Comparison of ENCODE assay signal across 8 mouse cellular contexts in the genomic region with DNA sequence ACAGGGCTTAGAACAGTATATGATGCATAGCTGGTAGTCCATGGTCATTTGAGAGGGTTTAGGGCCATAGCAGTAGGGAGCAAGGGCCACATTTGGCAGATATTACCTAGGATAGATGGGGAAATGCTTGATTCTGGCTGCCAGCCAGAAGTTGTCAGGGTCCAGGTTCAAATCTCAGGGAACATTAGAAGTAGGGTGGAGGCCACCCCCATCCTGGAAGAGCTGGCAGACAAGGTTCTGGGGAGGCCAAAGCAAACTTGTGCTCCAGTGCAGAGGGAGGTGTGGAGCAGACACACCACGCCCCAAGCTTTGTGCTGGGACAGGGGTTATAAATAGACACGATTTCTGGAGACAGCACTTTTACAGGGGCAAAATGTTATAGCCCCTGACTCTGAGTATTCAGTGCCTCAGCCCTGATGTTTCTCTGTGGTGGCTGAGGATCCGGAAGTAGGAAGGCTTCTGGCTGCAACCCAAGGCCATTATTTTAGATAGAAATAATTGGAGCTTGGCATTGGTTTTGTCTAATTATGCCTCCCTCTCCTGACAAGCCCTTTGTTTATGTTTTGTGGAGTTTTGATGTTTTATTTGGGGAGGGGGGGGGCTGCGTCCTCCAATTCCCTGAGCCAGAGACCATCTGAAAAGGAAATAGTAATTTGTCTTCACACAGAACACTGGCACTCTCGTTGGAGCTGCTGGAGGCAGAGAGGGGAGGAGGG.
DNase-seq lines count a peak whose midpoint lies in the region; ATAC-seq lines count a peak whose summit lies in the region.
"Had no signal": no experiment of that assay in that cellular context is flagged by ENCODE, and none has a peak within 500 bp of the region (broad histone marks: within the 10 kb centered on the region; RNA-seq: fewer than 3 reads in every experiment).

No protein-coding gene starts in this region.

- H3K4me2 ChIP-seq in liver, embryonic 12.5 days = no peak overlapping the region
- no peak overlapping the region for H3K4me2 ChIP-seq in liver, embryonic 11.5 days
- H3K4me2 ChIP-seq in forebrain, embryonic 16.5 days (ENCODE audit: low read length) = peak overlapping the region; percentile 60
- peak overlapping the region; percentile 51 for H3K4me2 ChIP-seq in hindbrain, embryonic 14.5 days (replicated peaks)
- peak overlapping the region; percentile 45 for H3K4me2 ChIP-seq in neural tube, embryonic 12.5 days (replicated peaks)
- H3K4me2 ChIP-seq: liver, embryonic 15.5 days had no signal

- intact Hi-C loops in left cerebral cortex, postnatal 25 days (cut with DNase I) = loop anchor here (2.0 kb wide), 2 partner anchors 22 to 30 kb away; no protein-coding TSS in a partner anchor

- no peak overlapping the region for H3K27ac ChIP-seq in liver, embryonic 12.5 days
- H3K27ac ChIP-seq in liver, embryonic 11.5 days (ENCODE audit: low read depth, low read length) = no peak overlapping the region
- peak overlapping the region; percentile 92 for H3K27ac ChIP-seq in forebrain, embryonic 16.5 days (ENCODE audit: low read length)
- H3K27ac ChIP-seq in hindbrain, embryonic 14.5 days = peak overlapping the region; percentile 79
- H3K27ac ChIP-seq in neural tube, embryonic 12.5 days = 0 out of 2 replicates have a peak overlapping the region, but pooled peaks have one; percentile 37
- H3K27ac ChIP-seq: liver, embryonic 15.5 days had no signal

- no peaks in the 10 kb centered on the region for H3K9me3 ChIP-seq in liver, embryonic 12.5 days (replicated peaks)
- H3K9me3 ChIP-seq in liver, embryonic 11.5 days (ENCODE audit: control insufficient read depth, low read length) = no peaks in the 10 kb centered on the region
- no peaks in the 10 kb centered on the region for H3K9me3 ChIP-seq in forebrain, embryonic 16.5 days (ENCODE audit: control insufficient read depth, low read length)
- H3K9me3 ChIP-seq in hindbrain, embryonic 14.5 days (ENCODE audit: control insufficient read depth, low read length) = no peaks in the 10 kb centered on the region
- no peaks in the 10 kb centered on the region for H3K9me3 ChIP-seq in neural tube, embryonic 12.5 days
- H3K9me3 ChIP-seq: liver, embryonic 15.5 days had no signal

- H3K4me3 ChIP-seq in liver, embryonic 12.5 days = no peak overlapping the region
- no peak overlapping the region for H3K4me3 ChIP-seq in liver, embryonic 11.5 days (ENCODE audit: low read depth, low read length)
- H3K4me3 ChIP-seq in forebrain, embryonic 16.5 days (replicated peaks; ENCODE audit: low read length) = peak overlapping the region; percentile 38
- H3K4me3 ChIP-seq in hindbrain, embryonic 14.5 days (replicated peaks; ENCODE audit: low read length) = no peak overlapping the region; the same call in 1 of the 2 replicates
- no peak overlapping the region for H3K4me3 ChIP-seq in neural tube, embryonic 12.5 days
- H3K4me3 ChIP-seq: liver, embryonic 15.5 days had no signal

- no peaks in the 10 kb centered on the region for H3K27me3 ChIP-seq in liver, embryonic 12.5 days (replicated peaks)
- no peaks in the 10 kb centered on the region for H3K27me3 ChIP-seq in liver, embryonic 11.5 days (replicated peaks; ENCODE audit: control insufficient read depth, insufficient read depth, low read length)
- H3K27me3 ChIP-seq in forebrain, embryonic 16.5 days (replicated peaks; ENCODE audit: control insufficient read depth, insufficient read depth, low read length) = no peaks in the 10 kb centered on the region
- no peaks in the 10 kb centered on the region for H3K27me3 ChIP-seq in hindbrain, embryonic 14.5 days (ENCODE audit: control insufficient read depth, insufficient read depth, low read length)
- H3K27me3 ChIP-seq in neural tube, embryonic 12.5 days (replicated peaks) = no peaks in the 10 kb centered on the region
- H3K27me3 ChIP-seq: liver, embryonic 15.5 days had no signal

- 0 out of 2 replicates have a peak, but pooled peaks have one; percentile 2 for ATAC-seq in liver, embryonic 12.5 days
- no peak for ATAC-seq in liver, embryonic 11.5 days (replicated peaks; ENCODE audit: low FRiP score)
- peak; percentile 68 for ATAC-seq in forebrain, embryonic 16.5 days
- peak; percentile 44 for ATAC-seq in hindbrain, embryonic 14.5 days (ENCODE audit: low FRiP score)
- peak; percentile 55 for ATAC-seq in neural tube, embryonic 12.5 days (ENCODE audit: low FRiP score, low read depth)
- no peak for ATAC-seq in erythroid progenitor cell, adult 5-6 weeks (replicated peaks; ENCODE audit: low FRiP score, poor library complexity, severe bottlenecking)

- no peak overlapping the region for H3K9ac ChIP-seq in liver, embryonic 12.5 days
- H3K9ac ChIP-seq in liver, embryonic 11.5 days (ENCODE audit: low read depth, low read length) = no peak overlapping the region
- H3K9ac ChIP-seq in forebrain, embryonic 16.5 days (replicated peaks; ENCODE audit: low read depth, low read length) = peak overlapping the region; percentile 58
- H3K9ac ChIP-seq in hindbrain, embryonic 14.5 days = no peak overlapping the region
- H3K9ac ChIP-seq in neural tube, embryonic 12.5 days = no peak overlapping the region
- H3K9ac ChIP-seq: liver, embryonic 15.5 days had no signal

- no peak for DNase-seq in liver, embryonic 11.5 days (ENCODE audit: low spot score)
- DNase-seq in hindbrain, embryonic 14.5 days (ENCODE audit: low spot score) = peak; percentile 38
- DNase-seq in left cerebral cortex, postnatal 25 days (ENCODE audit: low spot score in 2 of 2) = no peak

- no peaks in the 10 kb centered on the region for H3K36me3 ChIP-seq in liver, embryonic 12.5 days
- no peaks in the 10 kb centered on the region for H3K36me3 ChIP-seq in liver, embryonic 11.5 days (ENCODE audit: control insufficient read depth, insufficient read depth, low read length)
- H3K36me3 ChIP-seq in forebrain, embryonic 16.5 days (ENCODE audit: control insufficient read depth, insufficient read depth) = no peaks in the 10 kb centered on the region
- H3K36me3 ChIP-seq in hindbrain, embryonic 14.5 days (replicated peaks; ENCODE audit: control insufficient read depth, insufficient read depth) = 0 out of 2 replicates have a peak, but pooled peaks cover 2% of the 10 kb centered on the region
- no peaks in the 10 kb centered on the region for H3K36me3 ChIP-seq in neural tube, embryonic 12.5 days
- H3K36me3 ChIP-seq: liver, embryonic 15.5 days had no signal

- WGBS in liver, embryonic 12.5 days (ENCODE audit: insufficient replicate concordance) = 28% methylated on average over 5 of the region's 5 CpGs
- 29% methylated on average over 5 of the region's 5 CpGs for WGBS in liver, embryonic 11.5 days
- 7% methylated on average over 5 of the region's 5 CpGs for WGBS in forebrain, embryonic 16.5 days
- WGBS in hindbrain, embryonic 14.5 days = 25% methylated on average over 5 of the region's 5 CpGs
- WGBS in neural tube, embryonic 12.5 days = 14% methylated on average over 5 of the region's 5 CpGs

- no peaks in the 10 kb centered on the region for H3K4me1 ChIP-seq in liver, embryonic 12.5 days
- H3K4me1 ChIP-seq in liver, embryonic 11.5 days (replicated peaks; ENCODE audit: control insufficient read depth, insufficient read depth, low read length) = no peaks in the 10 kb centered on the region
- peaks cover 25% of the 10 kb centered on the region for H3K4me1 ChIP-seq in forebrain, embryonic 16.5 days (replicated peaks; ENCODE audit: control insufficient read depth, insufficient read depth, low read length)
- peaks cover 33% of the 10 kb centered on the region for H3K4me1 ChIP-seq in hindbrain, embryonic 14.5 days (replicated peaks; ENCODE audit: control insufficient read depth, insufficient read depth, low read length)
- peaks cover 13% of the 10 kb centered on the region for H3K4me1 ChIP-seq in neural tube, embryonic 12.5 days
- H3K4me1 ChIP-seq: liver, embryonic 15.5 days had no signal

Comparison
In these comparisons a context has a peak if more than half of its experiments do, and no peak if none do; other contexts are left out.
1. ATAC-seq: peak in liver, embryonic 12.5 days (single experiment), forebrain, embryonic 16.5 days (single experiment), hindbrain, embryonic 14.5 days (single experiment) and neural tube, embryonic 12.5 days (single experiment); none in liver, embryonic 11.5 days (single experiment) and erythroid progenitor cell, adult 5-6 weeks (single experiment).
2. H3K27ac ChIP-seq: peak in forebrain, embryonic 16.5 days (single experiment), hindbrain, embryonic 14.5 days (single experiment) and neural tube, embryonic 12.5 days (single experiment); none in liver, embryonic 12.5 days (single experiment) and liver, embryonic 11.5 days (single experiment).
3. H3K4me2 ChIP-seq: peak in forebrain, embryonic 16.5 days (single experiment), hindbrain, embryonic 14.5 days (single experiment) and neural tube, embryonic 12.5 days (single experiment); none in liver, embryonic 12.5 days (single experiment) and liver, embryonic 11.5 days (single experiment).